Mouse (Mus musculus): Measurements from ENCODE around the gene Zfp715. TPM values are rescaled to one million over a fixed set of nuclear protein-coding genes. Genes with fewer than 3 reads are reported as not detected.

Zfp715 gene
- polyA plus RNA-seq, 1 experiment: 29.9 TPM

GRCm38 (mm10) chr7:43346148-43346547 is 33.1 kb upstream of the Zfp715 start:
- Histone ChIP-seq H3K4me3 (ENCODE audit: insufficient read depth, low read length) (no peak overlapping the region), H3K4me1 (ENCODE audit: control insufficient read depth, insufficient read depth, low read length) (peaks cover 40% of the 10 kb centered on the region), H3K27ac (ENCODE audit: insufficient read depth, low read depth, low read length) (no peak overlapping the region)
- TF ChIP-seq POLR2A (IDR thresholded peaks at IDR 0.05; ENCODE audit: borderline replicate concordance, low read depth, low read length): no peak
- no peak for TF ChIP-seq CTCF (IDR thresholded peaks at IDR 0.05; ENCODE audit: low read depth, low read length)

GRCm38 (mm10) chr7:43344491-43344890 is 31.4 kb upstream of the Zfp715 start:
- H3K27ac ChIP-seq (ENCODE audit: insufficient read depth, low read depth, low read length): no peak overlapping the region
- no peak for TF ChIP-seq POLR2A (IDR thresholded peaks at IDR 0.05; ENCODE audit: borderline replicate concordance, low read depth, low read length)
- no peak for TF ChIP-seq CTCF (IDR thresholded peaks at IDR 0.05; ENCODE audit: low read depth, low read length)

DNA sequence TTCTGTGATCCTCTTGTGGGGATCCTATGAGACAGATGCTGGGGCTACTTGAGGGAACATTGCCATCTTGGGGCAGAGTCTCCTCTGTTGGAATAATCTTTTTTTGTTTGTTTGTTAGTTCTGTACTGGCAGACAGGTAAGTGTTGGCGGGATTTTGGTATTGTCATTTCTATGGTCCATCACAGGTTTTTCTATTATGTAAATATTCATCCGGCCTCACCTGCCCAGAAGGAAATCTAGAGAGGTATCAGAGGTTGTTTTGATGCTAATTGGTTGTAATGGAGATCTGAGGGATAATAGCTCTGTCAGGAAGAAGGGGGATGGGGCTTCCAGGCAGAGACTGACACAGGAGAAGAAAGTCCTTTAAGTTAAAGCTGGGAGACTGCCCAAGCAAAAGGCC is 30.9 kb upstream of the Zfp715 start:
- peaks cover 28% of the 10 kb centered on the region for H3K4me1 ChIP-seq (ENCODE audit: control insufficient read depth, insufficient read depth, low read length)
- TF ChIP-seq CTCF (IDR thresholded peaks at IDR 0.05; ENCODE audit: low read depth, low read length) (no peak), POLR2A (IDR thresholded peaks at IDR 0.05; ENCODE audit: borderline replicate concordance, low read depth, low read length) (no peak)

More at GRCm38 (mm10) chr7:43344491-43344890, 31.4 kb upstream of the Zfp715 start:
- peaks cover 32% of the 10 kb centered on the region for H3K4me1 ChIP-seq (ENCODE audit: control insufficient read depth, insufficient read depth, low read length)
- no peak overlapping the region for H3K4me3 ChIP-seq (ENCODE audit: insufficient read depth, low read length)

GRCm38 (mm10) chr7:43343191-43343590 is 30.1 kb upstream of the Zfp715 start:
- peaks cover 28% of the 10 kb centered on the region for H3K4me1 ChIP-seq (ENCODE audit: control insufficient read depth, insufficient read depth, low read length)
- H3K27ac ChIP-seq (ENCODE audit: insufficient read depth, low read depth, low read length): no peak overlapping the region
- TF ChIP-seq POLR2A (IDR thresholded peaks at IDR 0.05; ENCODE audit: borderline replicate concordance, low read depth, low read length): no peak
- no peak for TF ChIP-seq CTCF (IDR thresholded peaks at IDR 0.05; ENCODE audit: low read depth, low read length)
- no peak overlapping the region for H3K4me3 ChIP-seq (ENCODE audit: insufficient read depth, low read length)

More for the DNA sequence above, 30.9 kb upstream of the Zfp715 start:
- Histone ChIP-seq H3K27ac (ENCODE audit: insufficient read depth, low read depth, low read length) (no peak overlapping the region), H3K4me3 (ENCODE audit: insufficient read depth, low read length) (no peak overlapping the region)

DNA sequence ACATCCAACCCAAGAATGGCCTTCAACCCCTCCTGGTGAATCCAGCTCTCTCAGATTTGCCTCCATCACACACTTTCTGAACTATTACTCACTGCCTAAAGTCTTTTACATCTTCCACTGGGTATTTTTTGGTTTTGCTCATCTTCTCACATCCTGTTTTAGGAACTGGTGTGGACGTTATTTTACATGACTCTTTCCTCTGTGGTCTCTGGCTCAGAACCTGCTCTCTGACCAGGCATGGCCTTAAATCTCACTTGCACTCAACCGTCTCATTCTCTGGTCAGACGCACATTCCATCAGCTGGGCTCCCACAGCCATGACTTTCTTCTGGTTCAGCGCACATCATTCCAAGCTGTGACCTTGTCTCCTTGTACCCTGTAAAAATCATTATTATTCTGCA is 27.7 kb upstream of the Zfp715 start:
- TF ChIP-seq POLR2A (IDR thresholded peaks at IDR 0.05; ENCODE audit: borderline replicate concordance, low read depth, low read length) (no peak), CTCF (IDR thresholded peaks at IDR 0.05; ENCODE audit: low read depth, low read length) (no peak)
- Histone ChIP-seq H3K4me1 (ENCODE audit: control insufficient read depth, insufficient read depth, low read length) (peaks cover 17% of the 10 kb centered on the region), H3K27ac (ENCODE audit: insufficient read depth, low read depth, low read length) (no peak overlapping the region), H3K4me3 (ENCODE audit: insufficient read depth, low read length) (no peak overlapping the region)

DNA sequence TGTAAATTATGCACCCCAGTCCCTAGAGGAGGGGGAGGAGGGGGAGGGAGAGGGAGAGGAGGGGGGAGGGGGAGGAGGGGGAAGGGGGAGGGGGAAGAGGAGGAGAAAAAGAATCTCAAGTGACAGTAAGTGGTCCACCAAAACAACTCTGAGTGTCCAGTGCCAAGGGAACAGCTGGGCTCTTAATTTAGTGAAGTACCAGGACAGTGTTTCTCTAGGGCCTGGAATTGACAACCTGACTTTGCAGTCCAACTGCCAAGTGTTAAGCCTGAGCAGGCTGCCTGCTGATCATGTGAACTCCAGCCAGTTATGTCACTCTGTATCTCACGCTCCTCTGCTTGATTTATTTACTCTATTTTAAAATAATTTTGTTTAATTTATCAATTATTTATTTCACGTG is 20.8 kb upstream of the Zfp715 start:
- no peak overlapping the region for H3K4me3 ChIP-seq (ENCODE audit: insufficient read depth, low read length)
- TF ChIP-seq CTCF (IDR thresholded peaks at IDR 0.05; ENCODE audit: low read depth, low read length) (no peak), POLR2A (IDR thresholded peaks at IDR 0.05; ENCODE audit: borderline replicate concordance, low read depth, low read length) (no peak)
- peaks cover 11% of the 10 kb centered on the region for H3K4me1 ChIP-seq (ENCODE audit: control insufficient read depth, insufficient read depth, low read length)
- no peak overlapping the region for H3K27ac ChIP-seq (ENCODE audit: insufficient read depth, low read depth, low read length)

DNA sequence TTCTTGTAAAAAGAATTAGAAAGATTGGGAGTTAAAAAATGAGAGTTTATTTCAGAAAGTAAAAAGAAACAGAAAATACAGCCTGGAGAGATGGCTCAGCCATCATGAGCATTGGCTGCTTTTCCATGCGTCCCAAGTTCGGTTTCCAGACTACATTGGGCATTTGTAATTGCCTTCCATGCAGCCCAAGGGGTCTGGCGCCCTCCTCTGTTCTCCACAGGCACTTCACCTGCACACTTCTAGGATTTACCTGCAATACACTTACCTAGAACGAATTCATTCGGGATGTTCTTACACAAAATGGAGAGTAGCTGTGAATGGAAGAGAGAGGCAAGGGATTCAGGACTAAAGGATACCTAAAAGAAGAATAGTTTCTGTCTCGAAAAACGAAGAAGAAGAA is 20.1 kb upstream of the Zfp715 start:
- Histone ChIP-seq H3K27ac (ENCODE audit: insufficient read depth, low read depth, low read length) (no peak overlapping the region), H3K4me1 (ENCODE audit: control insufficient read depth, insufficient read depth, low read length) (peaks cover 11% of the 10 kb centered on the region), H3K4me3 (ENCODE audit: insufficient read depth, low read length) (no peak overlapping the region)
- TF ChIP-seq POLR2A (IDR thresholded peaks at IDR 0.05; ENCODE audit: borderline replicate concordance, low read depth, low read length) (no peak), CTCF (IDR thresholded peaks at IDR 0.05; ENCODE audit: low read depth, low read length) (no peak)

DNA sequence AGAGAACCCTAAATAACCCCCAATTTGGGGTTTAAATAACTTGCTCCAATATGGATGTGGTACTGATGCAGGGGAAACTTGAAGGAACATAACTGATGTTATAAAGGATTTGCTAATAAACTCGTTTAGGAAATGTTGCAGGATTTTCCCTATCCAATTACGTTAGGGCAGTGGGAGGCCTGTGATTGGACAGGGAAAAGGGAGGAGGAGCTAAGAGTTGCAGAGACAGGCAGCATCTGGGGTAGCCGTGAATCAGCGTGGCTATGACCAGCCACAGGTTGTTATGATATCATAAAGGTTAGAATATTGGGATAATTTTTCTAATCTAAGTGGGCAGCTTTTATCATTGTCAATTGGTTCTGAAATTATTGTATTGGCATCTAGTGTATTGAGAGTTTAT is 15.0 kb upstream of the Zfp715 start:
- TF ChIP-seq CTCF (IDR thresholded peaks at IDR 0.05; ENCODE audit: low read depth, low read length) (no peak), POLR2A (IDR thresholded peaks at IDR 0.05; ENCODE audit: borderline replicate concordance, low read depth, low read length) (no peak)
- Histone ChIP-seq H3K27ac (ENCODE audit: insufficient read depth, low read depth, low read length) (no peak overlapping the region), H3K4me1 (ENCODE audit: control insufficient read depth, insufficient read depth, low read length) (peaks cover 11% of the 10 kb centered on the region), H3K4me3 (ENCODE audit: insufficient read depth, low read length) (no peak overlapping the region)

- Histone ChIP-seq H3K27ac (ENCODE audit: insufficient read depth, low read depth, low read length) (no peak overlapping the region), H3K4me3 (ENCODE audit: insufficient read depth, low read length) (no peak overlapping the region), H3K4me1 (ENCODE audit: control insufficient read depth, insufficient read depth, low read length) (peaks cover 2% of the 10 kb centered on the region; the same call in 1 of the 2 replicates)
- TF ChIP-seq POLR2A (IDR thresholded peaks at IDR 0.05; ENCODE audit: borderline replicate concordance, low read depth, low read length) (no peak), CTCF (IDR thresholded peaks at IDR 0.05; ENCODE audit: low read depth, low read length) (no peak)
Observed at GRCm38 (mm10) chr7:43326223-43326780, 13.2 kb upstream of the Zfp715 start.

DNA sequence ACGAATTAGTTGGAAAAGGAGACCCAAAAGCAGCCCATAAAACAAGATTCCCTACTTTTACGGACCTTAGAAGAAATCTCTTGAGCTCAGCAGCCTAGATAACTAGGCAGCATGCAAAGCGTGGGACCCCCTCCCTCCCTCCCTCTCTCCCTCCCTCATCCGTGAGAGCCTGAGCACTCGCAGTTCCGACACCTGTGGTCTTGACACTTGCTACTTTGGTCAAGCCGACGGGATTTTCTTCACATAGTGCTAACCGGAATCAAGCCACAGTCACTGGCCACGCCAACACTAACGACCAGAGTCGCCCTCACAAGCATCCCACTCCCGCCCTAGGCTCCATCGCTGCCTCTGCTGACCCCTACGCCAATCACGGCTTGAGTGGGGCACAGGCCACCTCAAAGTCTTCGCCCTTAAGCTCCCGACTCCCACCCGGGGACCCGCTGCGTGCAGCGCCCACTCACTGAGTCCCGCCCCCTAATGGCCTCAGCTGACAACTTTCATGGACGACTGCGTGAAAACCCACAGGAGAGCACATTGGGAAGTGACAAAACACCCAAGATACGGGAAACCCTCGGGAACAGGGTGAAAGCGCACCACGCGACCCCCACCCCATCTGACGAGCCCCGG is 595 bp downstream of the Zfp715 start:
- H3K27ac ChIP-seq (ENCODE audit: insufficient read depth, low read depth, low read length): peak overlapping the region; percentile 93
- TF ChIP-seq POLR2A (IDR thresholded peaks at IDR 0.05; ENCODE audit: borderline replicate concordance, low read depth, low read length) (no peak), CTCF (IDR thresholded peaks at IDR 0.05; ENCODE audit: low read depth, low read length) (no peak)
- peaks cover 34% of the 10 kb centered on the region for H3K4me1 ChIP-seq (ENCODE audit: control insufficient read depth, insufficient read depth, low read length)

More for the DNA sequence above, 595 bp downstream of the Zfp715 start:
- peak overlapping the region; percentile 98 for H3K4me3 ChIP-seq (ENCODE audit: insufficient read depth, low read length)

All from bone marrow macrophage, adult 2 months (primary cell).